In genomic region chr8:107593967-107594729, GRCm38 (mm10) we compare ENCODE assay signal across 15 mouse cellular contexts.
"Had no signal": no experiment of that assay in that cellular context is flagged by ENCODE, and none has a peak within 500 bp of the region (broad histone marks: within the 10 kb centered on the region; RNA-seq: fewer than 3 reads in every experiment).

No protein-coding gene starts in this region.

- H3K27me3 ChIP-seq: kidney, embryonic 15.5 days; liver, embryonic 13.5 days had no signal

- H3K4me2 ChIP-seq: kidney, embryonic 15.5 days; liver, embryonic 13.5 days; midbrain, embryonic 11.5 days had no signal

- H3K27ac ChIP-seq: kidney, embryonic 15.5 days; left cerebral cortex, adult 2 months; liver, embryonic 13.5 days had no signal

- H3K4me1 ChIP-seq: kidney, embryonic 15.5 days; liver, embryonic 13.5 days had no signal

- H3K9me3 ChIP-seq: kidney, embryonic 15.5 days had no signal

- H3K4me3 ChIP-seq: kidney, embryonic 15.5 days; left cerebral cortex, adult 2 months; liver, embryonic 13.5 days had no signal

- H3K9ac ChIP-seq: kidney, embryonic 15.5 days; liver, embryonic 13.5 days had no signal

- H3K36me3 ChIP-seq: kidney, embryonic 15.5 days; liver, embryonic 13.5 days had no signal

- DNase-seq: kidney, adult 8-10 months; kidney, postnatal 10 days; kidney, postnatal 36 days; layer of hippocampus, postnatal 36 days; liver, embryonic 13.5 days; lung, adult 2 months; lung, postnatal 14 days; lung, postnatal 4 days; midbrain, embryonic 14.5 days; thymus, adult 2 months; thymus, postnatal 14 days; thymus, postnatal 4 days had no signal
